Mouse (Mus musculus): ENCODE measurements around the gene Tspan17. TPM values are rescaled to one million over a fixed set of nuclear protein-coding genes. Genes with fewer than 3 reads are reported as not detected.

Tspan17 gene
- total RNA-seq, 1 experiment: 10.4 TPM

GRCm38 (mm10) chr13:54752656-54753055 lies 36.5 kb upstream of the Tspan17 start:
- no peak for TF ChIP-seq MAFK (IDR thresholded peaks at IDR 0.05; ENCODE audit: insufficient read depth, low read depth, low read length)
- TF ChIP-seq CHD2 (IDR thresholded peaks at IDR 0.05; ENCODE audit: low read depth, low read length): no peak
- TF ChIP-seq ZNF384 (IDR thresholded peaks at IDR 0.05; ENCODE audit: low read depth, low read length): no peak
- TF ChIP-seq HCFC1 (IDR thresholded peaks at IDR 0.05; ENCODE audit: borderline replicate concordance, insufficient read depth, low read length): no peak
- no peak for TF ChIP-seq ZC3H11A (IDR thresholded peaks at IDR 0.05; ENCODE audit: borderline replicate concordance, low read depth, low read length)
- H3K4me3 ChIP-seq (ENCODE audit: insufficient read depth in 1 of 2, low read depth in 1 of 2, low read length in 2 of 2, poor library complexity in 1 of 2, severe bottlenecking in 1 of 2): no peak overlapping the region

GRCm38 (mm10) chr13:54753733-54754132 lies 35.4 kb upstream of the Tspan17 start:
- no peak for DNase-seq (ENCODE audit: low read depth, low spot score)
- in situ Hi-C loops (cut with MboI; ENCODE audit: low sequenced_read_pairs in 2 of 2, unreplicated experiment in 2 of 2): no loop called here

More at GRCm38 (mm10) chr13:54752656-54753055, 36.5 kb upstream of the Tspan17 start:
- Histone ChIP-seq H3K4me1 (ENCODE audit: control insufficient read depth in 2 of 2, insufficient read depth in 2 of 2, low read length in 2 of 2, poor library complexity in 1 of 2) (peaks cover 0 to 2% of the 10 kb centered on the region in 2 experiments; a peak in 1 of 4 replicates), H3K27ac (ENCODE audit: insufficient read depth, low read depth, low read length, poor library complexity, severe bottlenecking) (no peak overlapping the region), H3K9ac (ENCODE audit: insufficient read depth, low read depth, low read length, poor library complexity, severe bottlenecking) (no peak overlapping the region), H3K36me3 (ENCODE audit: control insufficient read depth, insufficient read depth, low read length, poor library complexity, severe bottlenecking) (no peaks in the 10 kb centered on the region), H3K9me3 (ENCODE audit: control insufficient read depth, insufficient read depth, low read depth, low read length) (no peaks in the 10 kb centered on the region)
- no peak for DNase-seq (ENCODE audit: low read depth, low spot score)
- in situ Hi-C loops (cut with MboI; ENCODE audit: low sequenced_read_pairs in 2 of 2, unreplicated experiment in 2 of 2): no loop called here

GRCm38 (mm10) chr13:54754169-54755080 lies 34.8 kb upstream of the Tspan17 start:
- no peak overlapping the region for H3K27ac ChIP-seq (ENCODE audit: insufficient read depth, low read depth, low read length, poor library complexity, severe bottlenecking)
- in situ Hi-C loops (cut with MboI; ENCODE audit: low sequenced_read_pairs in 2 of 2, unreplicated experiment in 2 of 2): no loop called here
- TF ChIP-seq MAFK (IDR thresholded peaks at IDR 0.05; ENCODE audit: insufficient read depth, low read depth, low read length) (no peak), CHD2 (IDR thresholded peaks at IDR 0.05; ENCODE audit: low read depth, low read length) (no peak), HCFC1 (IDR thresholded peaks at IDR 0.05; ENCODE audit: borderline replicate concordance, insufficient read depth, low read length) (no peak), ZNF384 (IDR thresholded peaks at IDR 0.05; ENCODE audit: low read depth, low read length) (no peak), ZC3H11A (IDR thresholded peaks at IDR 0.05; ENCODE audit: borderline replicate concordance, low read depth, low read length) (no peak)
- no peaks in the 10 kb centered on the region for H3K36me3 ChIP-seq (ENCODE audit: control insufficient read depth, insufficient read depth, low read length, poor library complexity, severe bottlenecking)
- peaks cover 0 to 5% of the 10 kb centered on the region in 2 experiments; a peak in 2 of 4 replicates for H3K4me1 ChIP-seq (ENCODE audit: control insufficient read depth in 2 of 2, insufficient read depth in 2 of 2, low read length in 2 of 2, poor library complexity in 1 of 2)
- no peak overlapping the region for H3K4me3 ChIP-seq (ENCODE audit: insufficient read depth in 1 of 2, low read depth in 1 of 2, low read length in 2 of 2, poor library complexity in 1 of 2, severe bottlenecking in 1 of 2)
- no peaks in the 10 kb centered on the region for H3K9me3 ChIP-seq (ENCODE audit: control insufficient read depth, insufficient read depth, low read depth, low read length)
- no peak for DNase-seq (ENCODE audit: low read depth, low spot score)
- no peak overlapping the region for H3K9ac ChIP-seq (ENCODE audit: insufficient read depth, low read depth, low read length, poor library complexity, severe bottlenecking)

More at GRCm38 (mm10) chr13:54753733-54754132, 35.4 kb upstream of the Tspan17 start:
- H3K9me3 ChIP-seq (ENCODE audit: control insufficient read depth, insufficient read depth, low read depth, low read length): no peaks in the 10 kb centered on the region
- no peak overlapping the region for H3K27ac ChIP-seq (ENCODE audit: insufficient read depth, low read depth, low read length, poor library complexity, severe bottlenecking)
- no peak overlapping the region for H3K4me3 ChIP-seq (ENCODE audit: insufficient read depth in 1 of 2, low read depth in 1 of 2, low read length in 2 of 2, poor library complexity in 1 of 2, severe bottlenecking in 1 of 2)
- peaks cover 0 to 2% of the 10 kb centered on the region in 2 experiments; a peak in 1 of 4 replicates for H3K4me1 ChIP-seq (ENCODE audit: control insufficient read depth in 2 of 2, insufficient read depth in 2 of 2, low read length in 2 of 2, poor library complexity in 1 of 2)
- no peak for TF ChIP-seq CHD2 (IDR thresholded peaks at IDR 0.05; ENCODE audit: low read depth, low read length)
- TF ChIP-seq ZC3H11A (IDR thresholded peaks at IDR 0.05; ENCODE audit: borderline replicate concordance, low read depth, low read length): no peak
- no peak for TF ChIP-seq MAFK (IDR thresholded peaks at IDR 0.05; ENCODE audit: insufficient read depth, low read depth, low read length)
- no peak for TF ChIP-seq ZNF384 (IDR thresholded peaks at IDR 0.05; ENCODE audit: low read depth, low read length)
- TF ChIP-seq HCFC1 (IDR thresholded peaks at IDR 0.05; ENCODE audit: borderline replicate concordance, insufficient read depth, low read length): no peak
- no peak overlapping the region for H3K9ac ChIP-seq (ENCODE audit: insufficient read depth, low read depth, low read length, poor library complexity, severe bottlenecking)
- no peaks in the 10 kb centered on the region for H3K36me3 ChIP-seq (ENCODE audit: control insufficient read depth, insufficient read depth, low read length, poor library complexity, severe bottlenecking)

- Histone ChIP-seq H3K4me3 (ENCODE audit: insufficient read depth in 1 of 2, low read depth in 1 of 2, low read length in 2 of 2, poor library complexity in 1 of 2, severe bottlenecking in 1 of 2) (no peak overlapping the region), H3K9ac (ENCODE audit: insufficient read depth, low read depth, low read length, poor library complexity, severe bottlenecking) (no peak overlapping the region), H3K36me3 (ENCODE audit: control insufficient read depth, insufficient read depth, low read length, poor library complexity, severe bottlenecking) (no peaks in the 10 kb centered on the region), H3K9me3 (ENCODE audit: control insufficient read depth, insufficient read depth, low read depth, low read length) (no peaks in the 10 kb centered on the region), H3K27ac (ENCODE audit: insufficient read depth, low read depth, low read length, poor library complexity, severe bottlenecking) (no peak overlapping the region), H3K4me1 (ENCODE audit: control insufficient read depth in 2 of 2, insufficient read depth in 2 of 2, low read length in 2 of 2, poor library complexity in 1 of 2) (peaks cover 0 to 7% of the 10 kb centered on the region in 2 experiments; a peak in 2 of 4 replicates)
- TF ChIP-seq ZNF384 (IDR thresholded peaks at IDR 0.05; ENCODE audit: low read depth, low read length) (no peak), ZC3H11A (IDR thresholded peaks at IDR 0.05; ENCODE audit: borderline replicate concordance, low read depth, low read length) (no peak), HCFC1 (IDR thresholded peaks at IDR 0.05; ENCODE audit: borderline replicate concordance, insufficient read depth, low read length) (no peak), CHD2 (IDR thresholded peaks at IDR 0.05; ENCODE audit: low read depth, low read length) (no peak), MAFK (IDR thresholded peaks at IDR 0.05; ENCODE audit: insufficient read depth, low read depth, low read length) (no peak)
- in situ Hi-C loops (cut with MboI; ENCODE audit: low sequenced_read_pairs in 2 of 2, unreplicated experiment in 2 of 2): no loop called here
- no peak for DNase-seq (ENCODE audit: low read depth, low spot score)
These were observed 33.9 kb upstream of the Tspan17 start for GRCm38 (mm10) chr13:54755201-54755830.

All from ES-E14 (cell line).